Comparison of ENCODE assay signal across 12 mouse cellular contexts in genomic region chr11:51343312-51343711, GRCm38 (mm10). TPM values are rescaled to one million over a fixed set of nuclear protein-coding genes. Genes with fewer than 3 reads are reported as not detected.
DNase-seq lines count a peak whose midpoint lies in the region; ATAC-seq lines count a peak whose summit lies in the region.
"Had no signal": no experiment of that assay in that cellular context is flagged by ENCODE, and none has a peak within 500 bp of the region (broad histone marks: within the 10 kb centered on the region; RNA-seq: fewer than 3 reads in every experiment).

No protein-coding gene starts in this region.

- no peak overlapping the region for H3K9ac ChIP-seq in heart, embryonic 11.5 days (ENCODE audit: low read depth, low read length)
- no peak overlapping the region for H3K9ac ChIP-seq in liver, embryonic 11.5 days (ENCODE audit: low read depth, low read length)
- H3K9ac ChIP-seq: limb, embryonic 12.5 days; stomach, embryonic 15.5 days had no signal

- no peak overlapping the region for H3K4me3 ChIP-seq in heart, embryonic 11.5 days (ENCODE audit: low read depth, low read length)
- H3K4me3 ChIP-seq in liver, embryonic 11.5 days (ENCODE audit: low read depth, low read length): no peak overlapping the region
- H3K4me3 ChIP-seq: limb, embryonic 12.5 days; stomach, embryonic 15.5 days had no signal

- H3K27me3 ChIP-seq in heart, embryonic 11.5 days (ENCODE audit: control insufficient read depth, insufficient read depth, low read length): no peaks in the 10 kb centered on the region
- H3K27me3 ChIP-seq in liver, embryonic 11.5 days (replicated peaks; ENCODE audit: control insufficient read depth, insufficient read depth, low read length): no peaks in the 10 kb centered on the region
- H3K27me3 ChIP-seq: limb, embryonic 12.5 days; stomach, embryonic 15.5 days had no signal

- H3K9me3 ChIP-seq in heart, embryonic 11.5 days (replicated peaks; ENCODE audit: control insufficient read depth, low read length): no peaks in the 10 kb centered on the region
- H3K9me3 ChIP-seq in liver, embryonic 11.5 days (ENCODE audit: control insufficient read depth, low read length): no peaks in the 10 kb centered on the region
- H3K9me3 ChIP-seq: limb, embryonic 12.5 days; stomach, embryonic 15.5 days had no signal

- ATAC-seq in heart, embryonic 11.5 days (replicated peaks; ENCODE audit: insufficient number of reproducible peaks, low FRiP score, low TSS enrichment): no peak
- no peak for ATAC-seq in liver, embryonic 11.5 days (replicated peaks; ENCODE audit: low FRiP score)
- ATAC-seq: forebrain, embryonic 14.5 days; intestine, embryonic 16.5 days had no signal

- DNase-seq in adrenal gland, adult (ENCODE audit: inconsistent age in 2 of 2, low spot score in 1 of 2): peak; percentile 37 to 54
- DNase-seq in adrenal gland, postnatal 25 days: no peak
- DNase-seq in heart, adult 11 months: peak; percentile 98
- peak; percentile 40 for DNase-seq in testis, postnatal 10 days (ENCODE audit: low spot score)
- no peak for DNase-seq in testis, postnatal 14 days (ENCODE audit: low spot score)
- no peak for DNase-seq in liver, embryonic 11.5 days (ENCODE audit: low spot score)
- no peak for DNase-seq in thymus, postnatal 25 days

- 56% methylated on average over 4 of the region's 4 CpGs for WGBS in heart, embryonic 11.5 days (ENCODE audit: insufficient replicate concordance)
- WGBS in liver, embryonic 11.5 days: 73% methylated on average over 4 of the region's 4 CpGs

- H3K27ac ChIP-seq in heart, embryonic 11.5 days (ENCODE audit: low read depth, low read length): no peak overlapping the region
- no peak overlapping the region for H3K27ac ChIP-seq in liver, embryonic 11.5 days (ENCODE audit: low read depth, low read length)
- H3K27ac ChIP-seq: limb, embryonic 12.5 days; stomach, embryonic 15.5 days had no signal

- peaks cover 5% of the 10 kb centered on the region for H3K4me1 ChIP-seq in heart, embryonic 11.5 days (ENCODE audit: control insufficient read depth, insufficient read depth, low read length)
- H3K4me1 ChIP-seq in liver, embryonic 11.5 days (replicated peaks; ENCODE audit: control insufficient read depth, insufficient read depth, low read length): no peaks in the 10 kb centered on the region; the same call in 1 of the 2 replicates
- H3K4me1 ChIP-seq: stomach, embryonic 15.5 days had no signal

- H3K36me3 ChIP-seq in heart, embryonic 11.5 days (ENCODE audit: control insufficient read depth, insufficient read depth, low read length): no peaks in the 10 kb centered on the region
- H3K36me3 ChIP-seq in liver, embryonic 11.5 days (ENCODE audit: control insufficient read depth, insufficient read depth, low read length): no peaks in the 10 kb centered on the region
- H3K36me3 ChIP-seq: limb, embryonic 12.5 days; stomach, embryonic 15.5 days had no signal

- H3K4me2 ChIP-seq in heart, embryonic 11.5 days: no peak overlapping the region
- H3K4me2 ChIP-seq in liver, embryonic 11.5 days: no peak overlapping the region
- H3K4me2 ChIP-seq: limb, embryonic 12.5 days; stomach, embryonic 15.5 days had no signal

RNA-seq across cellular contexts. Expression of gene Col23a1, which starts 53.6 kb away (rescaled TPM):
- 7.3 and 9.9 TPM in 2 replicates for total RNA-seq in adrenal gland, postnatal 25 days (2021)
- polyA plus RNA-seq in heart, embryonic 11.5 days (2014; fragmentation: Nextera tagmentation; extraction: Ambion mirVana): 10.3 and 10.7 TPM in 2 replicates
- 1.6 and 2.0 TPM in 2 replicates for polyA plus RNA-seq in liver, embryonic 11.5 days (2014; fragmentation: Nextera tagmentation; extraction: Ambion mirVana)

Comparison
In these comparisons a context has a peak if more than half of its experiments do, and no peak if none do; other contexts are left out.
1. DNase-seq: peak in adrenal gland, adult (2 of 2), heart, adult 11 months (single experiment) and testis, postnatal 10 days (single experiment); none in adrenal gland, postnatal 25 days (single experiment), testis, postnatal 14 days (single experiment), liver, embryonic 11.5 days (single experiment) and thymus, postnatal 25 days (single experiment).